Mouse (Mus musculus) myocyte (in vitro differentiated cells): ENCODE data around the gene Bend5. TPM values are rescaled to one million over a fixed set of nuclear protein-coding genes. Genes with fewer than 3 reads are reported as not detected.

ENCODE experiments used
- H3K27me3 ChIP-seq: one replicate; pipeline ENCODE4 v1.6.1; 2011; ENCODE audit not compliant: control insufficient read depth, insufficient read depth, insufficient read length
- H3K36me3 ChIP-seq: one replicate; pipeline ENCODE4 v1.6.1; 2011; ENCODE audit not compliant: control insufficient read depth, insufficient read depth
- H3K4me2 ChIP-seq: one replicate; pipeline ENCODE4 v1.6.1; 2011; ENCODE audit warnings: low read depth, control low read depth
- H3K4me3 ChIP-seq: one replicate; pipeline ENCODE4 v1.5.1; 2011; ENCODE audit warnings: mild to moderate bottlenecking, control low read depth, moderate library complexity
- H3K79me2 ChIP-seq: one replicate; pipeline ENCODE4 v1.6.1; 2011; ENCODE audit not compliant: control insufficient read depth, insufficient read depth
- H3ac ChIP-seq: one replicate; pipeline ENCODE4 v1.6.1; 2011; ENCODE audit not compliant: control insufficient read depth, insufficient read length
- CEBPB ChIP-seq: IDR thresholded peaks from 2 replicates; pipeline ENCODE4 v1.6.1; 2011; ENCODE audit warnings: mild to moderate bottlenecking, moderate library complexity; ENCODE audit not compliant: poor library complexity, insufficient read depth, severe bottlenecking
- E2F4 ChIP-seq: IDR thresholded peaks from one replicate; pipeline ENCODE4 v1.6.1; 2011; ENCODE audit warnings: mild to moderate bottlenecking, control low read depth, moderate library complexity; ENCODE audit not compliant: insufficient read depth
- MAX ChIP-seq: IDR thresholded peaks from one replicate; pipeline ENCODE4 v1.6.1; 2011; ENCODE audit warnings: low read depth, mild to moderate bottlenecking, control low read depth
- MYOD1 ChIP-seq, 3 experiments: IDR thresholded peaks; one replicate each; pipeline ENCODE4 v1.6.1; 2011; ENCODE audit warnings: control low read depth in 2 of 3, low read depth in 2 of 3, mild to moderate bottlenecking in 2 of 3, moderate library complexity in 1 of 3; ENCODE audit not compliant: insufficient read length in 2 of 3, control insufficient read depth in 1 of 3
- MYOG ChIP-seq, 3 experiments: IDR thresholded peaks; one replicate each; pipeline ENCODE4 v1.6.1; 2011; ENCODE audit warnings: control low read depth in 2 of 3, low read depth in 2 of 3, mild to moderate bottlenecking in 2 of 3; ENCODE audit not compliant: insufficient read length in 2 of 3, control insufficient read depth in 1 of 3, insufficient read depth in 1 of 3
- POLR2A ChIP-seq: IDR thresholded peaks from one replicate; pipeline ENCODE4 v1.6.1; 2011; ENCODE audit warnings: low read depth, mild to moderate bottlenecking, control low read depth, moderate library complexity; ENCODE audit not compliant: insufficient read length
- POLR2AphosphoS2 ChIP-seq: IDR thresholded peaks from one replicate; pipeline ENCODE4 v1.6.1; 2011; ENCODE audit warnings: low read depth, control low read depth; ENCODE audit not compliant: insufficient read length
- REST ChIP-seq: IDR thresholded peaks from one replicate; pipeline ENCODE4 v1.6.1; 2011; ENCODE audit warnings: mild to moderate bottlenecking, control low read depth, moderate library complexity; ENCODE audit not compliant: insufficient read depth, insufficient read length
- SRF ChIP-seq: IDR thresholded peaks from one replicate; pipeline ENCODE4 v1.6.1; 2011; ENCODE audit warnings: low read depth; ENCODE audit not compliant: control insufficient read depth, insufficient read length
- TCF12 ChIP-seq: IDR thresholded peaks from one replicate; pipeline ENCODE4 v1.6.1; 2011; ENCODE audit warnings: mild to moderate bottlenecking, control low read depth; ENCODE audit not compliant: poor library complexity, insufficient read depth, severe bottlenecking
- TCF3 ChIP-seq: IDR thresholded peaks from one replicate; pipeline ENCODE4 v1.6.1; 2011; ENCODE audit warnings: low read depth, control low read depth; ENCODE audit not compliant: insufficient read length
- USF1 ChIP-seq: IDR thresholded peaks from one replicate; pipeline ENCODE4 v1.6.1; 2011; ENCODE audit warnings: low read depth, mild to moderate bottlenecking, control low read depth, moderate library complexity
- polyA plus RNA-seq: library from polyadenylated mRNA; unstranded; fragments of >200 nt; fragmentation: generic; extraction: Trizol; gene quantifications from one replicate; pipeline ENCODE4 v1.2.1, GENCODE M21; 2012; ENCODE audit warnings: missing spikeins

The Bend5 gene
- polyA plus RNA-seq, 1 experiment, result not detected

GRCm38 (mm10) chr4:111449442-111450199 lies 34.8 kb downstream of the Bend5 start:
- no peaks in the 10 kb centered on the region for H3K27me3 ChIP-seq
- TF ChIP-seq MYOG (IDR thresholded peaks at IDR 0.05; ENCODE audit: control insufficient read depth in 1 of 3, insufficient read depth in 1 of 3, insufficient read length in 2 of 3, low read depth in 2 of 3), result no peak
- no peak for TF ChIP-seq SRF
- TF ChIP-seq POLR2A, result no peak
- TF ChIP-seq POLR2AphosphoS2, result no peak
- no peak for TF ChIP-seq MAX
- TF ChIP-seq TCF12, result no peak
- no peak for TF ChIP-seq CEBPB
- TF ChIP-seq MYOD1 (IDR thresholded peaks at IDR 0.05; ENCODE audit: control insufficient read depth in 1 of 3, insufficient read length in 2 of 3, low read depth in 2 of 3), result no peak
- no peak for TF ChIP-seq USF1
- TF ChIP-seq REST, result no peak
- TF ChIP-seq E2F4, result no peak
- TF ChIP-seq TCF3, result no peak
- H3K4me2 ChIP-seq, result no peak overlapping the region
- H3ac ChIP-seq, result no peak overlapping the region
- no peaks in the 10 kb centered on the region for H3K79me2 ChIP-seq
- H3K4me3 ChIP-seq, result no peak overlapping the region
- H3K36me3 ChIP-seq, result no peaks in the 10 kb centered on the region

- Histone ChIP-seq H3ac (no peak overlapping the region), H3K36me3 (no peaks in the 10 kb centered on the region), H3K27me3 (no peaks in the 10 kb centered on the region), H3K4me3 (no peak overlapping the region), H3K79me2 (no peaks in the 10 kb centered on the region), H3K4me2 (no peak overlapping the region)
- TF ChIP-seq SRF (no peak), MYOD1 (IDR thresholded peaks at IDR 0.05; ENCODE audit: control insufficient read depth in 1 of 3, insufficient read length in 2 of 3, low read depth in 2 of 3) (no peak), USF1 (no peak), MAX (no peak), E2F4 (no peak), CEBPB (no peak), MYOG (IDR thresholded peaks at IDR 0.05; ENCODE audit: control insufficient read depth in 1 of 3, insufficient read depth in 1 of 3, insufficient read length in 2 of 3, low read depth in 2 of 3) (no peak), TCF12 (no peak), POLR2AphosphoS2 (no peak), TCF3 (no peak), POLR2A (no peak), REST (no peak)
Observed at GRCm38 (mm10) chr4:111451283-111451918, 36.6 kb downstream of the Bend5 start.

GRCm38 (mm10) chr4:111452192-111452591 lies 37.4 kb downstream of the Bend5 start:
- no peak for TF ChIP-seq MYOG (IDR thresholded peaks at IDR 0.05; ENCODE audit: control insufficient read depth in 1 of 3, insufficient read depth in 1 of 3, insufficient read length in 2 of 3, low read depth in 2 of 3)
- TF ChIP-seq POLR2A, result no peak
- no peak for TF ChIP-seq TCF3
- TF ChIP-seq E2F4, result no peak
- TF ChIP-seq POLR2AphosphoS2, result no peak
- no peak for TF ChIP-seq REST
- TF ChIP-seq USF1, result no peak
- TF ChIP-seq MAX, result no peak
- no peak for TF ChIP-seq CEBPB
- no peak for TF ChIP-seq MYOD1 (IDR thresholded peaks at IDR 0.05; ENCODE audit: control insufficient read depth in 1 of 3, insufficient read length in 2 of 3, low read depth in 2 of 3)
- TF ChIP-seq SRF, result no peak
- TF ChIP-seq TCF12, result no peak
- Histone ChIP-seq H3ac (no peak overlapping the region), H3K27me3 (no peaks in the 10 kb centered on the region), H3K79me2 (no peaks in the 10 kb centered on the region), H3K36me3 (no peaks in the 10 kb centered on the region), H3K4me3 (no peak overlapping the region), H3K4me2 (no peak overlapping the region)

GRCm38 (mm10) chr4:111453275-111453674 lies 38.5 kb downstream of the Bend5 start:
- Histone ChIP-seq H3K36me3 (no peaks in the 10 kb centered on the region), H3K27me3 (no peaks in the 10 kb centered on the region), H3K4me3 (no peak overlapping the region), H3K4me2 (no peak overlapping the region), H3K79me2 (no peaks in the 10 kb centered on the region), H3ac (no peak overlapping the region)
- no peak for TF ChIP-seq POLR2AphosphoS2
- no peak for TF ChIP-seq POLR2A
- TF ChIP-seq CEBPB, result no peak
- no peak for TF ChIP-seq MYOG (IDR thresholded peaks at IDR 0.05; ENCODE audit: control insufficient read depth in 1 of 3, insufficient read depth in 1 of 3, insufficient read length in 2 of 3, low read depth in 2 of 3)
- no peak for TF ChIP-seq USF1
- no peak for TF ChIP-seq E2F4
- no peak for TF ChIP-seq REST
- TF ChIP-seq SRF, result no peak
